Mouse (Mus musculus) mouse trophoblast stem cell (cell line): ENCODE measurements around the gene 4933428G20Rik.

Experiments used
- in situ Hi-C, 2 experiments: fragments of 300-500 bp; cut with MseI, MboI; formaldehyde crosslinking; loops; 2 replicates in 1 of 2; 3 replicates in 1 of 2; pipeline ENCODE4 v1.15.1; 2025

4933428G20Rik gene

DNA sequence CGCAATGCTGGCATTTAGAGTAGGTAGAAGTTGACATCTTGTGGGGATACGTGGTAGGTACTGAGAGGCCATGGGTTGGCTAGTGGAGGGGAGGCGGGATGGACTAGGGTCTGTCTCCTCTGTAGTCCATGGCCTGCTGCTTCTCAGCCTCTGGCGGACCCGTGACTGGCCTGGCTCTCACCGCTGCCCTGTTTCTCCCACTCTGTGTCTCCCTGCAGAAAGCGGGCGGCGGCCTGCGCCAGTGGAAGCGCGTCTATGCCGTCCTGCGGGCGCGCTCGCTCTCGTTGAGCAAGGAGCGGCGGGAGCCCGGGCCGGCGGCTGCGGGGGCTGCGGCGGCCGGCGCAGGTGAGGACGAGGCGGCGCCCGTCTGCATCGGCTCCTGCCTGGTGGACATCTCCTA, 37.0 kb downstream of the 4933428G20Rik start:
- in situ Hi-C loops, result no loop called here

GRCm38 (mm10) chr11:97462538-97462937, 37.6 kb downstream of the 4933428G20Rik start:
- in situ Hi-C loops, result no loop called here

DNA sequence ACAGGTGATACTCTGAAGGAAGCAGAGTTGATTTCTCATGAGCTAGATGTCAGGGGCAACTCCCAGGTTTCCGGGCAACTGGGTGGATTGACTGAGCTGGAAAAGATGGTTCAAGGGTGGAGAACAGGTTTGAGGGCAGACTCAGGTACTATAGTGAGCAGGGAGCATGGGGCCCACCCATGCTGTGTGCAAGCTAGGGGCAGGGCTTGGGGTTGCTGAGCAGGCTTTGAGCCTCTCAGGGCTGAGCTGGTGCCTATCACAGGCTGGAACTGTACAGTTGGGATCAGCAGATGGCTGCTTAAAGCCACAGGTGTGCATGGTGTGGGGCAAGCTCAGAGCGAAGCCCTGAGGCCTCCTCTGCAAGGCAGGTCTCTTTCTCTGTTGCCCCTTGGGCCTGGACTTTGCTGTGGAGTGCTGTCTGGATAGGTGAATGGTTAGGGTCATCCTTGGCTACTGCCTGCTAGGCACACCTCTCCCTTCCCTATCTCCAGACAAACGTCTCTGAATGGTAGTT, 38.8 kb downstream of the 4933428G20Rik start:
- in situ Hi-C loops, result no loop called here

GRCm38 (mm10) chr11:97457120-97457519, 43.0 kb downstream of the 4933428G20Rik start:
- in situ Hi-C loops, result no loop called here

DNA sequence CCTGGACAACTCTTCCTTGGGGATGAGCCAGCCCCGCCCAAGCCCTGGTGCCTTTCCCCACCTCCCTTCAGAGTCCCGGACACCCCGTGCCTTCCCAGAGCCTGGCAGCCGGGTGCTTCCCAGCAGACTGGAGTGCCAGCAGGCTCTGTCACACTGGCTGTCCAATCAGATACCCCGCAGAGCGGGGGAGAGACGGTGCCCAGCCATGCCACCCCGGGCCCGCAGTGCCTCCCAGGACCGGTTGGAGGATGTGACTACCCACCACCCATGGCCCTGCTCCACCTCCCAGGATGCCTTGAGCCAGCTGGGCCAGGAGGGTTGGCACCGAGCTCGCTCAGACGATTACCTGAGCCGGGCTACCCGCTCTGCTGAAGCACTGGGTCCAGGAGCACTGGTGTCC, 48.5 kb downstream of the 4933428G20Rik start:
- in situ Hi-C loops, result no loop called here

- in situ Hi-C loops, result no loop called here
These were observed 49.7 kb downstream of the 4933428G20Rik start for GRCm38 (mm10) chr11:97450305-97450922.

- in situ Hi-C loops, result no loop called here
These were observed 50.4 kb downstream of the 4933428G20Rik start for GRCm38 (mm10) chr11:97449601-97450293.

DNA sequence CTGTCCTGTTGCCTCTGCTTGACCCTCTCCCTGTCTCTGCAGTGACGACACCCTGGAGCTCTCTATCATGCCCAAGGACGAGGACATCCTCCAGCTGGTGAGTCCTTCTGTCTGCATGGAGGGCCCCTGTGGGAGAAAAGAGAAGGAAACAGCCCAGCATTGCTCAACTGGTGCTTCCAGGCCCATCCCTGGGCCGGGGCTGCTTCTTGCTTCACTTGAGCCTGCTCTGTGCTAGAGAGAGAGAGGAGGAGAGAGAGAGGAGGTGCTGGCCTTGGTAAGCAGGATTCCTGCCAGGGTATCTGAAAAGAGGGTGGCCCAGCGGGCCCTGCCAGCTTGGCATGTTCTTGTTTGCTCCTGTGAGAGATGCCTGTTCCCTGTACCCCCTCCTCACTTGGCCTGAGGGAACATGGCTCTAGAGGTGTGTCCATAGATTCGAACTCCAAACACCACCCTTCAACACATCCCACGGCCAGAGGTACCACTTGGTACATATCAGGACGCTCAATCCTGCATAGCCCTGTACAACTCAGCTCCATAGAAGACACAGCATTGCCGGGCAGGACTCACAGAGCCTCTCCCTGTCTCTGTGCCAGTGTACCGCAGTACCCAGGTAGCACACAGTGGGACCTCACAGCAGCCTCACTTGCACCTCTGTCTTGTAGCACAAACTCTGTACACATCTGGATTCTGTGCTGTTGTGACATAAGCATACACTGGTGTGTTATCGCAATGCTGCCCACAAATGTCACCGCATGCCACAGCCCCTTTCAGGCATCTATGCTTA, 51.3 kb downstream of the 4933428G20Rik start:
- in situ Hi-C loops, result no loop called here

DNA sequence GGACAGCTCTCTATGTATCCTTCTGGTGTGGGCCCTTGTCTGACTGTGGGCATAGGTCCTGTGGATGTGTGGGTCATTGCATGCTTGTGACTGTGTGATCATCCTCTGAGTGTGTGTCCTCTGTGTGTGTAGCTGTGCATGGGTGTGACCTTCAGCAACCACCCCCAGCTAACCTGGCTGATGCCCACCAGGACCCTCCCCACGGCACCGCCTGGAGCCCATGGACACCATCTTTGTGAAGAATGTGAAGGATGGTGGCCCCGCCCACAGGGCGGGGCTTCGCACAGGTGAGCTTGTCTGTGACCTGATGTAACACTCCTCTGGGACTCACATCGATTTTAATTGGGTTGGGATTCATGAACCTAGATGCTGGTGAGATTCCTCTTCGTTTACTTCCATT, 52.2 kb downstream of the 4933428G20Rik start:
- in situ Hi-C loops, result no loop called here

- in situ Hi-C loops, result no loop called here
These were observed 54.1 kb downstream of the 4933428G20Rik start for GRCm38 (mm10) chr11:97445999-97446511.

DNA sequence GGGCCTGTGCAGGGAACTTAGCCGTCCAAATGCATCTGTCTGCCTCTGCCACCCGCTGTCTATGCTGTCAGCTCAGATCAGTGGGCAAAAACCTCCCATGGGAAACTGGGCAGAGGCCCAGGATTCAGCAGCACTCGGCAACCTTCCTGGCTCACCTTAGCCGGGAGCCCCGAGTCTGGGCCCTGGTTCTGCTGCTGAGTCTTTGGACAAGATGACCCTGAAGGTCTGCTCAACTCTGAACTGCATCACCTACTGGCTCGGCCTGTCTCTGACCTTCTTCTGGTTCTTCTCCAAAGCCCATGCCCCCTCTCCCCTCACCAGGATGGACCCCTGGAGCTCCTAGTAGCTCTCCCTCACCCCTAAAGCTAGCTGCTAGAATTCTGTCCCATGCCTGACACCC, 54.5 kb downstream of the 4933428G20Rik start:
- in situ Hi-C loops, result no loop called here

DNA sequence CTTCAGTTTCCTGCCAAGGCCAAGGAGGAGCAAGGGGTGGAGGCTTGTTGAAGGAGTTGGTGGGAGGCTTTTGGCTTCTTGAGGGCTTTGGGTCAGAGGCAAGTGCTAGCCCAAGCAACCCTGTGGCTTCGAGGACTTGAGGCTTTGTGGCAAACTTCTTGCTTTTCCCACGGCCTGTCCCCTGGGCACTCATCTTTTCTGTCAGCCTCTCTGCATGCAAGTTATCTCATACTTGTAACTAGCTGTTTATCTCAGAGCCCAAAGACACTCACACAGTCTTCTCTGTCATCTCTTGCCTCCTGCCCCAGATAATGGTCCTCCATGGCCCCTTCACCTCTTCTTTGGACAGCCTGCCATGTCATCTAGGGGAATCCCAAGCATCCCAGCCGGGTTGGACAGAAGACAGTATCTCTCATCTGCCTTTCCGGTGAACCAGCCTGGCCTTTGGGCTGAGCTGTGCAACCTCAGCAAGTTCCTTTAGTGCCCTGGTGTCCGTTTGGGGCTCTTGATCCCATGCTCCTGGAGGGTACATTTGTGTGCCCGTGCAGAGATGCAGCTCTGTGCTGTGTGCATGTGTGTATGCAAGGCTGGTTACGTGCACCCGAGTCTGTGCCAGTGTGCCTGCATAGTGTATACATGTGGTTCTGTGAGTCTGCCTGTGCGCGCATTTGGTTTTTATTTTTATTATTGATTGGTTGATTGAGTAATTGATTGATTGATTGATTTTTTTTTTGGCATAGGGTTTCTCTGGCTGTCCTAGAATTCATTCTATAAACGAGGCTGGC, 57.1 kb downstream of the 4933428G20Rik start:
- in situ Hi-C loops, result loop anchor here in 1 of 2 experiments (5.0 kb wide), 1 partner anchor 36 kb away; no protein-coding TSS in a partner anchor

DNA sequence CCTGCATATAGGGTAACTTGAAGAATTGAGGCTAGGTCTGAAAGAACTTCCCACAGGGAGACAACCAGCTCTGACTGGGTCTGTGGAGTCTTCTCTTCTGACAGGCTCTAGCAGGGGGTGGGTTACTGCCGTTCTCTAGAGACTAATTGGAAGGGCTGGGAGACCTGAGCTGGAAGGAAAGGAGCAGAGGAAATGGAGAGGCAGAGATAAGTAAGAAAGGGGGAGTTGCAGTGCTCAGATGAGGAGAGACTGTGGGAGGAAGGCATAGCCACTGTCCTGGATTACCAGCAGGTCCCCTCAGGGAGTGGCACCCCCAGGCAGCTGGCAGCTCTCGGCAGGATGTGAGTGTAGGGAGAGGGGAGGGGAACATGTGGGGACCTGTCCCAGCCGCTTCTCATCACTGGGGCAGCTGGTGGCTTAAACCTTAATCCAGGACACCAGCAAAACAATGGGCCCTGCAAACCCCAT, 58.4 kb downstream of the 4933428G20Rik start:
- in situ Hi-C loops, result loop anchor here in 1 of 2 experiments (5.0 kb wide), 1 partner anchor 34 kb away; no protein-coding TSS in a partner anchor

- in situ Hi-C loops, result loop anchor here in 1 of 2 experiments (5.0 kb wide), 1 partner anchor 34 kb away; no protein-coding TSS in a partner anchor
These were observed 59.0 kb downstream of the 4933428G20Rik start for GRCm38 (mm10) chr11:97441036-97441657.
